Mouse (Mus musculus): Measurements from ENCODE around the gene Dnmt3a. TPM values are rescaled to one million over a fixed set of nuclear protein-coding genes. Genes with fewer than 3 reads are reported as not detected.

Dnmt3a gene
- polyA plus RNA-seq, 1 experiment from 2014 or later: 56.5 TPM

DNA sequence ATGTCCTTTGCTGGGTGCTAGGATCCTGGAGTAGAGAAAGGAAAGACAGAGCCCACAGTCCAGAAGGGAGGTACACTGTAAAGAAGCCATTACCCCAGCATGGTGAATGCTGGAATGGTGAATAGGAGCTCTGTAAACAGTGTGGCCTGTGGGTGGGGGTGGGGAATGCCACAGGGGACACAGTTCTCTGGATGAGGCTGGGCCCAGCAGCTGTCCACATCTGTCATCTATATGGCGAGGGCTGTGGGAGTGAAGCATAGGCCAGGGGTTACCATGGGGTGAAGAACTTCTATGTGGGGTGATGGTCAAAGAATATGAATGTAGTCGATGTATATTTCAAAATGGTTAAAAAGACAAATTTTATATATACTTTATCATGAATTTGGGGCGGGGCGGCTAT is 52.9 kb downstream of the Dnmt3a start:
- H3K27ac ChIP-seq (ENCODE audit: low read depth, low read length): no peak overlapping the region
- DNase-seq (ENCODE audit: low spot score, missing footprints) (no peak), ATAC-seq (ENCODE audit: low FRiP score) (no peak)
- H3K9me3 ChIP-seq (ENCODE audit: control insufficient read depth, low read length): no peaks in the 10 kb centered on the region
- H3K4me1 ChIP-seq (ENCODE audit: control insufficient read depth, insufficient read depth, low read length): no peaks in the 10 kb centered on the region
- WGBS: 92% methylated on average over 4 of the region's 4 CpGs
- no peaks in the 10 kb centered on the region for H3K27me3 ChIP-seq (ENCODE audit: control insufficient read depth, insufficient read depth, low read length)
- H3K4me2 ChIP-seq: no peak overlapping the region
- H3K9ac ChIP-seq (ENCODE audit: low read length): no peak overlapping the region
- H3K4me3 ChIP-seq (ENCODE audit: low read depth, low read length): no peak overlapping the region
- H3K36me3 ChIP-seq (ENCODE audit: control insufficient read depth, insufficient read depth, low read length): no peaks in the 10 kb centered on the region

GRCm38 (mm10) chr12:3859545-3859944 is 53.7 kb downstream of the Dnmt3a start:
- Histone ChIP-seq H3K4me3 (ENCODE audit: low read depth, low read length) (no peak overlapping the region), H3K36me3 (ENCODE audit: control insufficient read depth, insufficient read depth, low read length) (no peaks in the 10 kb centered on the region), H3K4me1 (ENCODE audit: control insufficient read depth, insufficient read depth, low read length) (no peaks in the 10 kb centered on the region), H3K4me2 (no peak overlapping the region), H3K27me3 (ENCODE audit: control insufficient read depth, insufficient read depth, low read length) (no peaks in the 10 kb centered on the region), H3K9ac (ENCODE audit: low read length) (no peak overlapping the region), H3K27ac (ENCODE audit: low read depth, low read length) (no peak overlapping the region), H3K9me3 (ENCODE audit: control insufficient read depth, low read length) (no peaks in the 10 kb centered on the region)
- 80% methylated on average over 3 of the region's 3 CpGs for WGBS
- DNase-seq (ENCODE audit: low spot score, missing footprints): no peak
- ATAC-seq (ENCODE audit: low FRiP score): no peak

GRCm38 (mm10) chr12:3860005-3860404 is 54.2 kb downstream of the Dnmt3a start:
- Histone ChIP-seq H3K4me2 (no peak overlapping the region), H3K4me1 (ENCODE audit: control insufficient read depth, insufficient read depth, low read length) (no peaks in the 10 kb centered on the region), H3K27me3 (ENCODE audit: control insufficient read depth, insufficient read depth, low read length) (no peaks in the 10 kb centered on the region), H3K27ac (ENCODE audit: low read depth, low read length) (no peak overlapping the region), H3K9ac (ENCODE audit: low read length) (no peak overlapping the region), H3K9me3 (ENCODE audit: control insufficient read depth, low read length) (no peaks in the 10 kb centered on the region), H3K36me3 (ENCODE audit: control insufficient read depth, insufficient read depth, low read length) (no peaks in the 10 kb centered on the region), H3K4me3 (ENCODE audit: low read depth, low read length) (no peak overlapping the region)
- DNase-seq (ENCODE audit: low spot score, missing footprints): no peak
- WGBS: 76% methylated on average over 5 of the region's 5 CpGs
- ATAC-seq (ENCODE audit: low FRiP score): no peak

DNA sequence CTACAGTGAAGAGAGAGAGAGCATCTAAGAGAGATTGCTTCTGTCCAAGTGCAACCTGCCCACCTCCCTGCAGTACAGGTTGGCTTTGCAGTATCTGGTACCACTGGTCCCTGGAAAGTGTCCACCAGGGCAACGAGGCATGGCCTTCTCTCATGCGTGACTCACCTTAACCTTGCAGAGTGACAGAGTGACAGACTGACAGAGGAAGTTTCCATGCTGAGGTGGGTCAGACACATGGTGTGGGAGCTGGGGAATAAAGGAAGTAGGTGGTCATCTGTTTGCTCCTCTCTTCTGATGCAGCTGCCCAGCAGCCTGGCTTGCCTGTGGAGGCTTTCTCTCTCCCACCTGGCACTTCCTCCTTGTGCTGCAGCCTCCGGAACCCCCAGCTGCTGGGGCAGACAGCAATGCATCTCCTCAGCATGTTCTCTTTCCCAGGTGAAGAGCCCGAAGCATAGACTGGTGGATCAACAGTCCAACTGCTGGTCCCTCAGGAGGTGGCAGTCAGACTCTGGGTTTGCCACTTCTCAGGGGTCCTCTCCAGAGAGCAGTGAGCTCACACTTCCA is 55.9 kb downstream of the Dnmt3a start:
- Histone ChIP-seq H3K27ac (ENCODE audit: low read depth, low read length) (no peak overlapping the region), H3K36me3 (ENCODE audit: control insufficient read depth, insufficient read depth, low read length) (no peaks in the 10 kb centered on the region), H3K4me1 (ENCODE audit: control insufficient read depth, insufficient read depth, low read length) (no peaks in the 10 kb centered on the region), H3K9me3 (ENCODE audit: control insufficient read depth, low read length) (no peaks in the 10 kb centered on the region), H3K4me3 (ENCODE audit: low read depth, low read length) (no peak overlapping the region), H3K9ac (ENCODE audit: low read length) (no peak overlapping the region), H3K27me3 (ENCODE audit: control insufficient read depth, insufficient read depth, low read length) (no peaks in the 10 kb centered on the region), H3K4me2 (no peak overlapping the region)
- ATAC-seq (ENCODE audit: low FRiP score) (no peak), DNase-seq (ENCODE audit: low spot score, missing footprints) (no peak)
- 80% methylated on average over 4 of the region's 4 CpGs for WGBS

DNA sequence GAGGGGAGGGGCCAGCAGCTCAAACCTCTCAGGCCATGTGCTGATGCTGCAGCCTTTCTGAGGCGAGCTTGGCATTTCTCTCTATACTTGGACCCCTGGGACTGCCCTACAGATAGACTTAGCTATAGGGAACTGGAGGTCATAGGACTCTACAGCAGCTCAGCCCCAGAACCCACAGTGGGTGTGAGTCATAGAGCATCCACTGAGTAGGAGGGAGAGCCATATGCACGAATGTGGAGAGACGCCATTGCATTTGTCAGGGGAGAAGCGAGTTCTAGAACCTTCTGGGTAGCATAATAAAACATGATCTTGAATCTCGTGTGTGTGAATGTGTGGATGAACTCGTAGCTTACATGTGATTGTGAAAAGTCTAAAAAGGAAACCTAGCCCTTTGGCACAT is 56.4 kb downstream of the Dnmt3a start:
- H3K36me3 ChIP-seq (ENCODE audit: control insufficient read depth, insufficient read depth, low read length): no peaks in the 10 kb centered on the region
- ATAC-seq (ENCODE audit: low FRiP score) (no peak), DNase-seq (ENCODE audit: low spot score, missing footprints) (no peak)
- no peak overlapping the region for H3K9ac ChIP-seq (ENCODE audit: low read length)
- WGBS: 86% methylated on average over 6 of the region's 6 CpGs
- H3K4me3 ChIP-seq (ENCODE audit: low read depth, low read length): no peak overlapping the region
- no peaks in the 10 kb centered on the region for H3K9me3 ChIP-seq (ENCODE audit: control insufficient read depth, low read length)
- no peaks in the 10 kb centered on the region for H3K4me1 ChIP-seq (ENCODE audit: control insufficient read depth, insufficient read depth, low read length)
- H3K4me2 ChIP-seq: no peak overlapping the region
- no peaks in the 10 kb centered on the region for H3K27me3 ChIP-seq (ENCODE audit: control insufficient read depth, insufficient read depth, low read length)
- H3K27ac ChIP-seq (ENCODE audit: low read depth, low read length): no peak overlapping the region

GRCm38 (mm10) chr12:3864208-3864607 is 58.4 kb downstream of the Dnmt3a start:
- ATAC-seq (ENCODE audit: low FRiP score): no peak
- WGBS: 96% methylated on average over 8 of the region's 8 CpGs
- Histone ChIP-seq H3K4me1 (ENCODE audit: control insufficient read depth, insufficient read depth, low read length) (no peaks in the 10 kb centered on the region), H3K36me3 (ENCODE audit: control insufficient read depth, insufficient read depth, low read length) (0 out of 2 replicates have a peak, but pooled peaks cover 2% of the 10 kb centered on the region), H3K27me3 (ENCODE audit: control insufficient read depth, insufficient read depth, low read length) (no peaks in the 10 kb centered on the region), H3K9ac (ENCODE audit: low read length) (no peak overlapping the region), H3K9me3 (ENCODE audit: control insufficient read depth, low read length) (no peaks in the 10 kb centered on the region), H3K27ac (ENCODE audit: low read depth, low read length) (no peak overlapping the region), H3K4me3 (ENCODE audit: low read depth, low read length) (no peak overlapping the region), H3K4me2 (no peak overlapping the region)
- DNase-seq (ENCODE audit: low spot score, missing footprints): no peak

DNA sequence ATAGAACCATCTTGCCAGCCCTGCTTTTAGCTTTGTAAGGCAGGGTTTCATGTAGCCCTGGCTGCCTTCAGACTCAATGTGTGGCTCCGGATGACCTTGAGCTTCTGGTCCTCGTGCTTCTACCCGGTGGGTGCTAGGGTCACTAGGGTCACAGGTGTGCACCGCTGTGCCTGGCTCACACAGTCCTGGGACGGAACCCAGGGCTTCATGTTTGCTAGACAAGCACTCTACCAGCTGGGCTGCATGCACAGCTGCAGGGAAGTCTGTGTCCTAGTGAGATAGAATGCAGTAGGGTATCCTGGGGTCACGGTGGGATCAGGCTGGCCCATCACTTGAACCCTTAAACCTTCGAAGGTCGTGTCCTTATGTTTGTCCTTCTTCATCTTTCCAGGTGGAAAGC is 59.8 kb downstream of the Dnmt3a start:
- no peak overlapping the region for H3K9ac ChIP-seq (ENCODE audit: low read length)
- DNase-seq (ENCODE audit: low spot score, missing footprints) (no peak), ATAC-seq (ENCODE audit: low FRiP score) (no peak)
- H3K4me2 ChIP-seq: no peak overlapping the region
- H3K4me3 ChIP-seq (ENCODE audit: low read depth, low read length): no peak overlapping the region
- no peaks in the 10 kb centered on the region for H3K9me3 ChIP-seq (ENCODE audit: control insufficient read depth, low read length)
- H3K27me3 ChIP-seq (ENCODE audit: control insufficient read depth, insufficient read depth, low read length): no peaks in the 10 kb centered on the region
- H3K36me3 ChIP-seq (ENCODE audit: control insufficient read depth, insufficient read depth, low read length): 0 out of 2 replicates have a peak, but pooled peaks cover 2% of the 10 kb centered on the region
- no peak overlapping the region for H3K27ac ChIP-seq (ENCODE audit: low read depth, low read length)
- H3K4me1 ChIP-seq (ENCODE audit: control insufficient read depth, insufficient read depth, low read length): no peaks in the 10 kb centered on the region
- 90% methylated on average over 8 of the region's 8 CpGs for WGBS

GRCm38 (mm10) chr12:3866654-3867370 is 61.0 kb downstream of the Dnmt3a start:
- WGBS: 87% methylated on average over 12 of the region's 12 CpGs
- Histone ChIP-seq H3K27ac (ENCODE audit: low read depth, low read length) (no peak overlapping the region), H3K4me1 (ENCODE audit: control insufficient read depth, insufficient read depth, low read length) (peaks cover 6% of the 10 kb centered on the region; the same call in 1 of the 2 replicates)

DNA sequence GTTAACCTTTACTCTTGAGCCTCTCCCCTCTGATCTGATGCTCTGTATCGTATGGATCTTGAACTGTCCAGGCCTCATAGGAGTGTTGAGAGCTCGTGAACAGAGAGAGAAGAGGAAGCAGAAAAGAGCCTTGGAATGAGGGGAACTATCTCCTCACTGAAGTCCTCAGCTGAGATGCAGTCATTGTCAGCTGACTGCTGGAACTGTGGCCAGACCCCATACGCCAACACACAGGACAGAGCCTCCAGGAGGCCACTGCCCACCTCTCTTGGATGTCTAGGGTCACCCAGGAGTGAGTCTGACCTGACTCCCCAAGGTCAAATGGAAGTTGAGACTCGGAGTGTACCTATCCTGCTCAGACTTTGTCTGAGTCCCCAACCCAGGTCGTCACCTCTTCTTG is 62.3 kb downstream of the Dnmt3a start:
- Histone ChIP-seq H3K4me1 (ENCODE audit: control insufficient read depth, insufficient read depth, low read length) (peaks cover 6% of the 10 kb centered on the region; the same call in 1 of the 2 replicates), H3K27me3 (ENCODE audit: control insufficient read depth, insufficient read depth, low read length) (no peaks in the 10 kb centered on the region), H3K36me3 (ENCODE audit: control insufficient read depth, insufficient read depth, low read length) (0 out of 2 replicates have a peak, but pooled peaks cover 2% of the 10 kb centered on the region), H3K9me3 (ENCODE audit: control insufficient read depth, low read length) (no peaks in the 10 kb centered on the region), H3K4me3 (ENCODE audit: low read depth, low read length) (no peak overlapping the region), H3K4me2 (no peak overlapping the region), H3K27ac (ENCODE audit: low read depth, low read length) (no peak overlapping the region), H3K9ac (ENCODE audit: low read length) (no peak overlapping the region)
- no peak for DNase-seq (ENCODE audit: low spot score, missing footprints)
- no peak for ATAC-seq (ENCODE audit: low FRiP score)
- 80% methylated on average over 5 of the region's 5 CpGs for WGBS

More at GRCm38 (mm10) chr12:3866654-3867370, 61.0 kb downstream of the Dnmt3a start:
- Histone ChIP-seq H3K27me3 (ENCODE audit: control insufficient read depth, insufficient read depth, low read length) (no peaks in the 10 kb centered on the region), H3K9ac (ENCODE audit: low read length) (no peak overlapping the region), H3K9me3 (ENCODE audit: control insufficient read depth, low read length) (no peaks in the 10 kb centered on the region), H3K4me3 (ENCODE audit: low read depth, low read length) (no peak overlapping the region), H3K4me2 (no peak overlapping the region), H3K36me3 (ENCODE audit: control insufficient read depth, insufficient read depth, low read length) (0 out of 2 replicates have a peak, but pooled peaks cover 2% of the 10 kb centered on the region)
- DNase-seq (ENCODE audit: low spot score, missing footprints): no peak
- ATAC-seq (ENCODE audit: low FRiP score): no peak

Data from midbrain, embryonic 11.5 days (tissue).